Mouse (Mus musculus): ENCODE results near the gene Eml4.

The Eml4 gene

GRCm38 (mm10) chr17:83344226-83344625 is 6.5 kb upstream of the Eml4 start:
- DNase-seq (ENCODE audit: low read depth): no peak

GRCm38 (mm10) chr17:83348056-83348822 is 2.5 kb upstream of the Eml4 start:
- no peak for DNase-seq (ENCODE audit: low read depth)

DNA sequence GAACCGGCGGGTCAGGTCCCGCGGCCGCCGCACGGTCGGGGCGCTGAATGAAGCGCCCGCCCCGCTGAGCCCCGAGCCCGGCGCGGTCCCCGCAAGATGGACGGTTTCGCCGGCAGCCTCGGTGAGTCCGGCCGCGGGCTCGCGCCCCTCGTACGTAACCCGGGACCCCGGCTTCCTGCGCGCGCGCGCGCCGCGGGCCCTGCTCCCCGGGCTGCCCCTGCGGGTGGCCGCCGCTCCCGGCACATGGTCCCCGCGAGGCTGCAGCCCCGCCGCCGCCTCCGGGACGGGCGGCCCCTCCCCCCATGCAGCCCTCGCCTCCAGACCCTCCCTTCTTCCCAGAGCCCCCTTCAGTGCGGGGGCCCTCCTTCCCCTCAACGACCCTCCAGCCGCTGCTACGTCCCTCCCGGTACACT is 394 bp downstream of the Eml4 start:
- no peak for DNase-seq (ENCODE audit: low read depth)

GRCm38 (mm10) chr17:83351601-83352413 is 1.1 kb downstream of the Eml4 start:
- no peak for DNase-seq (ENCODE audit: low read depth)

DNA sequence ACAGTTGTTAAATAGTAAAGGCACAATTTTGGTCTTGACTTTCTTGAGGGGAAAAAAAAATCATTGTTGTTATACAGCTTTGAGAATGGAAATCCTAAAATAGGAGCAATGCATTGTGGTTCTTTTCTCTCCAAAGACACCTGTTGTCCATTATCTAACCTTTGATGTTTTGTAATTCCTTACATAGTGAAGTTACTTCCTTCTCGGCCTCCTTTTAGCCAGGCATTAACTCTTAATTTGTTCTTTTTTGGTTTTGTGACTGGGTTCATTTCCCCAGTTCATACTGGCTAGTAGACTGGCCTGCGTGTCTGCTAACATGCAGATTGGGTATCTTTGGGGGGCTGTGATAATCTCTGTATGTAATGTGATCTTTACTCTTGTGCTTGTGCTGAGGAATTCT is 1.7 kb downstream of the Eml4 start:
- no peak for DNase-seq (ENCODE audit: low read depth)

GRCm38 (mm10) chr17:83353011-83353410 is 2.3 kb downstream of the Eml4 start:
- DNase-seq (ENCODE audit: low read depth): no peak

DNA sequence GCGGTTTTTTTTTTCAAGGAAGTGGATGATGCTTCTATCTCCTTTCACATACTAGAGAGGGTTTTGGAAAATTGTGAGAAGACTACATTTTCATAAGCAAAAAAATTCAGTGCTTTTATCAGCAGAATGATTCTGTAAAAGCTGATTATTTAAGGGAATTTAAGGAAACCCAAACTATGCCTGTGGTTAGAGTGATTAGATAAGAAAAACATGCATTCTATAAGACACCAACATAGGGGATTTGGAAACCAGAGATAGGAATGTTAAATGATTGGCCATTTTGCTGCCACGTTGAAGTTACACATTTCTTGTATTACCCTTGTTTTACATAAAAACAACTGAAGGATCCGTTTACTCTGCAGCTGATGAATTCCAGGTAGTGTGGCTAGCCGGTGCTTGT is 2.7 kb downstream of the Eml4 start:
- peak; percentile 32 for DNase-seq (ENCODE audit: low read depth)

GRCm38 (mm10) chr17:83355481-83355880 is 4.8 kb downstream of the Eml4 start:
- no peak for DNase-seq (ENCODE audit: low read depth)

GRCm38 (mm10) chr17:83359934-83360333 is 9.2 kb downstream of the Eml4 start:
- DNase-seq (ENCODE audit: low read depth): no peak

DNA sequence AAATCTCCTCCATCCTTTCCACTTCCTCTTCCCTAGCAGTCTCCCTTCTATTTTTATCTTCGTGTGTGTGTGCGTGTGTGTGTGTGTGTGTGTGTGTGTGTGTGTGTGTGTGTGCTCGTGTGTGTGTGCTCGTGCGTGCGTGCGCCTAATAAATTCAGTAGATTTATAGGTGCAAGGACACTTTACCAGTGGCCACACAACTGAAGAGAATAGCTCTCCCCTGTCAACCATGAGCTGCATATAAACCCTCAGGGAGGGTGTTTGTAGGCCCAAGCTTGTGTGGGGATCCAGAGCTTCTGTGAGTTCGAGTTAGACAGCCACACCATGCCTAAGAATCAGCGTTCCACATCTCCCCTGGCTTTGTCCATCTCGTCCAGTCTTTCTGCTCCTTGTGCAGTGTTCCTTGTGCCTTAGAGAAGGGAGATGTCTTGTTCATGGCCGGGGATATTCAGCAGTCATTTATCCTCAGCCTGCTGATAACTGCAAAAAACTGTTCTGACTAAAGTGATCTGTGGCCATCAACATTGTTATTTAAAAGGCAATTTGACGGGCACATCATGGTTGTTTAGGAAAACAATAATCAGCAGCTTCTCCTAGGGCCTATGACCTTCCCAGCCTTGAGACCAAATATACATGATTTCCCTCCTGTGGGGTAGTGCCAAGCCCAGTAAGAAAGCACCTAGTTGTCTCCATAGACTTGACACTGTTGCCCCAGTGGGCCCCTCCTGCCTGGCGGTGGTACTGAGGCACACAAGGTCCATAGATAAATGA is 10.2 kb downstream of the Eml4 start:
- no peak for DNase-seq (ENCODE audit: low read depth)

- DNase-seq (ENCODE audit: low read depth): no peak
Measured at GRCm38 (mm10) chr17:83363081-83363480, 12.3 kb downstream of the Eml4 start.

GRCm38 (mm10) chr17:83364296-83364695 is 13.6 kb downstream of the Eml4 start:
- no peak for DNase-seq (ENCODE audit: low read depth)

- no peak for DNase-seq (ENCODE audit: low read depth)
Measured at GRCm38 (mm10) chr17:83365130-83365529, 14.4 kb downstream of the Eml4 start.

- DNase-seq (ENCODE audit: low read depth): no peak
Measured at GRCm38 (mm10) chr17:83365614-83366355, 15.1 kb downstream of the Eml4 start.

DNA sequence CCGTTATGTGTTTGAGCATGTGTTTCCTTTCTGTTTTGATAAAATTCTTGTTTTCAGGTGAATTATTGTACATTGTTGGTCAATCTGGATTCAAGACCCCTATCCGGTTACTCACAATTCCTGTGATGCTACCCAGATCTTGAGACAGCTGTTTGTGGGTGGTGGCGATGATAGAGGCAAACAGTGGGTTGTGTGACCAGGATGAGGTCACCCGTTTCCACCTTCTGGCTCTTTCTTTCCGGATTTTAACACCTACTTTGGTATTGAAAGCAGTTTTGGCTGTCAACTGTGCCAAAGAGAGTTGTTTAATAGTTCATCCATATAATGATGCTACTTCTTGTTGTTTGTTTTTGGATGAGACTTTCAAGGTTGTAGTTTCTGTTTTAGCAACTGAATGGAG is 16.7 kb downstream of the Eml4 start:
- DNase-seq (ENCODE audit: low read depth): no peak

DNA sequence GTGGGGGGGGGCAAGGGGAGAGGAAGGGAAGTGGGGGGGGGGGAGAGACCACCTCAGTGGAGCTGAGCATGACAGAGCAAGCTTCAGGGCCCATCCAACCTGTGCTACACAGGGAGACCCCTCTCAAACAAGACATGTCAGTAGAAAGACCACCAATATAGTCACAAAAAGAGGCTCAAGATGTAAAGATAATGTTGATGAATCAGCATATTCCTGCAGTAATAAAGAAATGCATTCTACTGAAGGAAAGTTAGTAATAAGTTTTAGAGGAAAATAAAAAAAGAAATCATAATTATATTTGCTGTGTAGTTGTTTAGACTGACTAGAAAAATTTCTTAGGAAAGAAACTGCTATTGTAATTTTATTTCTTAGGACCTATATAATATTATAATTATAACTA is 23.4 kb downstream of the Eml4 start:
- no peak for DNase-seq (ENCODE audit: low read depth)

GRCm38 (mm10) chr17:83375848-83376247 is 25.1 kb downstream of the Eml4 start:
- DNase-seq (ENCODE audit: low read depth): no peak

DNA sequence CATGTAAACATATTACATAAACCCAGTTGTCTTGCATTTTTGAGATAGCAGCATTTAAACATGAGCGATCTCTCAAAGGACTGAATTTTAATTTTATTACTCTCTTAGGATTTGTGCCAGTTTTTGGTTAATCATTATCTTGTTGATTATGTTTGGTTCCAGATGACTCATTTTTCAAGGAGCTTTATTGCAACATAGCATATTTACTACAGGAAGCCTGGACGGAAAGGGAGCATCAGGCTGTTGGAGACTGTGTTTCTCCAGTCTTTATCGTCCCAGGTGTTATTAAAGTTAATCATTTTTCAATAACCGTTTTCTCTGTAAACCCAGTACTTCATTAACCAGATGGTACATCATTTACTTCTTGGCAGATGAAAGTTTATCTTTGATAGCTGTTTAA is 26.1 kb downstream of the Eml4 start:
- no peak for DNase-seq (ENCODE audit: low read depth)

- DNase-seq (ENCODE audit: low read depth): no peak
Measured at GRCm38 (mm10) chr17:83377755-83378443, 27.2 kb downstream of the Eml4 start.

GRCm38 (mm10) chr17:83378444-83378762 is 27.7 kb downstream of the Eml4 start:
- no peak for DNase-seq (ENCODE audit: low read depth)

- DNase-seq (ENCODE audit: low read depth): no peak
Measured at GRCm38 (mm10) chr17:83379366-83379765, 28.6 kb downstream of the Eml4 start.

All from c-Kit-positive CD71-positive TER-119-negative erythroid progenitor cells, embryonic 14.5 days (primary cell).